Mouse (Mus musculus) midbrain, embryonic 11.5 days (tissue): ENCODE measurements around the gene Rhot1. TPM values are rescaled to one million over a fixed set of nuclear protein-coding genes. Genes with fewer than 3 reads are reported as not detected.

ENCODE experiments used
- ATAC-seq: fragments of 200-750 bp; cut with Nextera tagmentation; 2 replicates; pipeline ENCODE4 v1.8.0; 2017; ENCODE audit warnings: moderate TSS enrichment, moderate library complexity; ENCODE audit not compliant: low FRiP score
- DNase-seq: peaks from one replicate; pipeline ENCODE4 v3.0.0; 2015; ENCODE audit warnings: low spot score; ENCODE audit errors: missing footprints
- H3K27ac ChIP-seq: fragments of 300-500 bp; sonication (generic); 2 replicates; pipeline ENCODE4 v1.5.1; 2014; ENCODE audit warnings: low read depth, low read length
- H3K27me3 ChIP-seq: fragments of 300-500 bp; sonication (generic); 2 replicates; pipeline ENCODE4 v1.6.1; 2014; ENCODE audit warnings: mild to moderate bottlenecking, low read length, moderate library complexity, mixed read lengths; ENCODE audit not compliant: control insufficient read depth, insufficient read depth
- H3K36me3 ChIP-seq: fragments of 300-500 bp; sonication (generic); 2 replicates; pipeline ENCODE4 v1.6.1; 2014; ENCODE audit warnings: mild to moderate bottlenecking, low read length, moderate library complexity, mixed read lengths; ENCODE audit not compliant: control insufficient read depth, insufficient read depth
- H3K4me1 ChIP-seq: fragments of 300-500 bp; sonication (generic); 2 replicates; pipeline ENCODE4 v1.6.1; 2014; ENCODE audit warnings: low read length; ENCODE audit not compliant: control insufficient read depth, insufficient read depth
- H3K4me2 ChIP-seq: fragments of 300-500 bp; sonication (generic); 2 replicates; pipeline ENCODE4 v1.6.1; 2014; ENCODE audit warnings: mild to moderate bottlenecking, moderate library complexity
- H3K4me3 ChIP-seq: fragments of 300-500 bp; sonication (generic); 2 replicates; pipeline ENCODE4 v1.5.1; 2014; ENCODE audit warnings: low read depth, low read length
- H3K9ac ChIP-seq: fragments of 300-500 bp; sonication (generic); 2 replicates; pipeline ENCODE4 v1.6.1; 2014; ENCODE audit warnings: low read length
- H3K9me3 ChIP-seq: fragments of 300-500 bp; sonication (generic); 2 replicates; pipeline ENCODE4 v1.6.1; 2016; ENCODE audit warnings: low read length; ENCODE audit not compliant: control insufficient read depth
- WGBS: fragments of 180-500 bp; shearing (Covaris S2); extraction: QIAGEN DNeasy Blood & Tissue Kit; methylation state at CpG from one replicate; pipeline ENCODE4 v1.1.7; 2014; 5-methylcytosine and 5-hydroxymethylcytosine counted together
- polyA plus RNA-seq: library from polyadenylated mRNA; unstranded; fragments of >200 nt; fragmentation: Nextera tagmentation; extraction: Ambion mirVana; gene quantifications from 2 replicates; pipeline ENCODE4 v1.2.1, GENCODE M21; 2014

The Rhot1 gene
- polyA plus RNA-seq, 1 experiment from 2014 or later = 66.0 TPM

GRCm38 (mm10) chr11:80302536-80302935 is 93.7 kb downstream of the Rhot1 start:
- ATAC-seq = peak; percentile 50
- H3K9me3 ChIP-seq = no peaks in the 10 kb centered on the region; the same call in 1 of the 2 replicates
- H3K36me3 ChIP-seq = no peaks in the 10 kb centered on the region
- H3K27me3 ChIP-seq = no peaks in the 10 kb centered on the region; the same call in 1 of the 2 replicates
- H3K4me1 ChIP-seq = peaks cover 23% of the 10 kb centered on the region
- H3K4me2 ChIP-seq = peak overlapping the region; percentile 92
- H3K27ac ChIP-seq = peak overlapping the region; percentile 82; the same call in 1 of the 2 replicates
- H3K4me3 ChIP-seq = peak overlapping the region; percentile 79
- WGBS = 2% methylated on average over 11 of the region's 11 CpGs
- peak overlapping the region; percentile 84 for H3K9ac ChIP-seq
- DNase-seq = peak; percentile 97

GRCm38 (mm10) chr11:80303746-80304145 is 94.9 kb downstream of the Rhot1 start:
- no peak overlapping the region for H3K4me3 ChIP-seq
- H3K9ac ChIP-seq = no peak overlapping the region
- peaks cover 23% of the 10 kb centered on the region for H3K4me1 ChIP-seq
- H3K9me3 ChIP-seq = no peaks in the 10 kb centered on the region; the same call in 1 of the 2 replicates
- DNase-seq = no peak
- no peaks in the 10 kb centered on the region for H3K36me3 ChIP-seq
- no peak for ATAC-seq
- H3K27ac ChIP-seq = no peak overlapping the region
- no peak overlapping the region for H3K4me2 ChIP-seq
- H3K27me3 ChIP-seq = no peaks in the 10 kb centered on the region; the same call in 1 of the 2 replicates
- 88% methylated on average over 3 of the region's 3 CpGs for WGBS

DNA sequence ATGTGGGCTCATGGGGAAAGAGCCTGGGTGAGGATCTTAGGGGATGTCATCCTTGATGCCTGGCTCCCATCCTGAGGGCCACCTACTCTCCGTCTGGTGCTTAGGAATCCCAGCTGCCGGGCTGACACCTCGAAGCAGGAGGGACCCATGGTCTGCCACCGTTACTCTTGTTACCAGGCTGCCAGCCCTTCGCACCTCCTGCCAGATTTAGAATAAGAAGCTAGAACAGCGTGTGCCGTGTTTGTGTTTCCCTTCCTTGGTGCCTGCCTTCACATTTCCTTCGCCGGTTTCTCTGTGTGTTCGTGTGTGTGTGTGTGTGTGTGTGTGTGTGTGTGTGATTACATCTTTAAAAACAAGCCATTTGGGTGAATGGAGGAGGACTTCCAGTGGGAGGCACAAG is 96.0 kb downstream of the Rhot1 start:
- no peak for ATAC-seq
- Histone ChIP-seq H3K4me1 (peaks cover 14% of the 10 kb centered on the region), H3K4me3 (no peak overlapping the region), H3K27me3 (no peaks in the 10 kb centered on the region; the same call in 1 of the 2 replicates), H3K9ac (no peak overlapping the region), H3K4me2 (no peak overlapping the region), H3K36me3 (no peaks in the 10 kb centered on the region), H3K9me3 (no peaks in the 10 kb centered on the region; the same call in 1 of the 2 replicates), H3K27ac (no peak overlapping the region)
- DNase-seq = no peak
- 91% methylated on average over 10 of the region's 10 CpGs for WGBS

GRCm38 (mm10) chr11:80308537-80308936 is 99.7 kb downstream of the Rhot1 start:
- Histone ChIP-seq H3K27me3 (no peaks in the 10 kb centered on the region), H3K36me3 (no peaks in the 10 kb centered on the region), H3K4me2 (no peak overlapping the region), H3K4me3 (no peak overlapping the region), H3K4me1 (peaks cover 16% of the 10 kb centered on the region), H3K9me3 (no peaks in the 10 kb centered on the region; the same call in 1 of the 2 replicates), H3K27ac (no peak overlapping the region), H3K9ac (no peak overlapping the region)
- ATAC-seq (no peak), DNase-seq (no peak)
- WGBS = 53% methylated on average over 6 of the region's 6 CpGs

- Histone ChIP-seq H3K36me3 (no peaks in the 10 kb centered on the region), H3K4me2 (no peak overlapping the region), H3K4me1 (peaks cover 38% of the 10 kb centered on the region), H3K9me3 (no peaks in the 10 kb centered on the region), H3K9ac (no peak overlapping the region), H3K27me3 (no peaks in the 10 kb centered on the region), H3K27ac (peak overlapping the region; percentile 57), H3K4me3 (no peak overlapping the region)
- no peak for ATAC-seq
- DNase-seq = no peak
- 56% methylated on average over 4 of the region's 4 CpGs for WGBS
These were observed 102.5 kb downstream of the Rhot1 start for GRCm38 (mm10) chr11:80311271-80311670.

GRCm38 (mm10) chr11:80312049-80312448 is 103.2 kb downstream of the Rhot1 start:
- Histone ChIP-seq H3K36me3 (no peaks in the 10 kb centered on the region), H3K4me3 (no peak overlapping the region), H3K27me3 (no peaks in the 10 kb centered on the region), H3K4me1 (peaks cover 42% of the 10 kb centered on the region), H3K9me3 (no peaks in the 10 kb centered on the region), H3K4me2 (no peak overlapping the region), H3K9ac (no peak overlapping the region), H3K27ac (peak overlapping the region; percentile 85; the same call in 1 of the 2 replicates)
- 45% methylated on average over 2 of the region's 2 CpGs for WGBS
- ATAC-seq (peak; percentile 67), DNase-seq (no peak)

DNA sequence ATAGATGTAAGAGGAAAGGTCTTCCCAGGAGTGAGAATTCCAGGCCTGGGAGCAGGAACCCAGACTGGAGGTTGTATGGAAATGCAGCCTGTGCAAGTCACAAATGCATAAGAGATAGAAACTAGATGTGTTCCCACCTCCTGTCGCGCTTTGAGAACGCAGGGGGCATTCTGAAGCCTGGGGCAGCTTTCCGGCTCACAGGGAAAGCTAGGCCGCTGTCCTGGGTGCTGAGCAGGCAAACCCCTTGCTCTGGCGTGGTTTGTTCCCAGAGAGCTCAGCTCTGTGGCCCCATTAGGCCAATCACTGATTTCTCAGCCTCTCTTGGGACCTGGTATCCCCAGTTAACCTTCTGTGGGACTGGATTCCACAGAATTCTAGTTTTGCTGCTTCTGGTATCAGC is 103.7 kb downstream of the Rhot1 start:
- 10% methylated on average over 6 of the region's 6 CpGs for WGBS
- peaks cover 42% of the 10 kb centered on the region for H3K4me1 ChIP-seq
- no peak overlapping the region for H3K4me2 ChIP-seq

GRCm38 (mm10) chr11:80313462-80313861 is 104.6 kb downstream of the Rhot1 start:
- Histone ChIP-seq H3K36me3 (no peaks in the 10 kb centered on the region), H3K4me2 (no peak overlapping the region), H3K27me3 (no peaks in the 10 kb centered on the region), H3K9me3 (no peaks in the 10 kb centered on the region), H3K4me1 (peaks cover 44% of the 10 kb centered on the region), H3K4me3 (no peak overlapping the region), H3K27ac (peak overlapping the region; percentile 85; the same call in 1 of the 2 replicates), H3K9ac (no peak overlapping the region)
- no peak for DNase-seq
- ATAC-seq = no peak
- 72% methylated on average over 1 of the region's 1 CpGs for WGBS

More for the DNA sequence above, 103.7 kb downstream of the Rhot1 start:
- peak overlapping the region; percentile 6; the same call in 1 of the 2 replicates for H3K9ac ChIP-seq
- ATAC-seq (no peak), DNase-seq (no peak)
- H3K27ac ChIP-seq = peak overlapping the region; percentile 85
- no peaks in the 10 kb centered on the region for H3K9me3 ChIP-seq
- no peaks in the 10 kb centered on the region for H3K36me3 ChIP-seq
- no peak overlapping the region for H3K4me3 ChIP-seq
- no peaks in the 10 kb centered on the region for H3K27me3 ChIP-seq

- H3K27me3 ChIP-seq = no peaks in the 10 kb centered on the region
- WGBS = 72% methylated on average over 4 of the region's 4 CpGs
- no peaks in the 10 kb centered on the region for H3K36me3 ChIP-seq
- no peak overlapping the region for H3K4me2 ChIP-seq
- no peak for DNase-seq
- no peak overlapping the region for H3K9ac ChIP-seq
- H3K4me3 ChIP-seq = no peak overlapping the region
- H3K27ac ChIP-seq = no peak overlapping the region
- H3K9me3 ChIP-seq = no peaks in the 10 kb centered on the region
- ATAC-seq = no peak
- H3K4me1 ChIP-seq = peaks cover 44% of the 10 kb centered on the region
These were observed 105.1 kb downstream of the Rhot1 start for GRCm38 (mm10) chr11:80313944-80314343.
